Mouse (Mus musculus): ENCODE measurements around the gene Akap13. TPM values are rescaled to one million over a fixed set of nuclear protein-coding genes. Genes with fewer than 3 reads are reported as not detected.

The Akap13 gene
- total and polyA plus RNA-seq, 3 experiments = 11.4 to 32.5 (median 27.7) TPM

GRCm38 (mm10) chr7:75587727-75588126 lies 132.4 kb downstream of the Akap13 start:
- dilution Hi-C loops (cut with MboI; ENCODE audit: extremely low pct_ligation_motif_present, extremely low pct_unique_long_range_greater_than_20kb, low sequenced_read_pairs) (no loop called here), in situ Hi-C loops (cut with MboI; ENCODE audit: low pct_ligation_motif_present, low pct_unique_long_range_greater_than_20kb, low sequenced_read_pairs) (no loop called here)
- H3K4me1 ChIP-seq (ENCODE audit: control insufficient read depth in 1 of 2, insufficient read depth in 2 of 2) = peaks cover 10 to 67% of the 10 kb centered on the region in 2 experiments; a peak in 3 of 4 replicates
- TF ChIP-seq MAFK (IDR thresholded peaks at IDR 0.05; ENCODE audit: insufficient replicate concordance, low read length) (peak; percentile 92), NRF1 (IDR thresholded peaks at IDR 0.05; ENCODE audit: low read depth, low read length) (peak; percentile 73), GABPA (IDR thresholded peaks at IDR 0.05; ENCODE audit: insufficient replicate concordance, low read depth, low read length) (peak; percentile 38; the same call in 1 of the 2 replicates), POLR2A (IDR thresholded peaks at IDR 0.05; ENCODE audit: low read depth, low read length) (0 out of 2 replicates have a peak, but pooled peaks have one; percentile 22), CHD2 (IDR thresholded peaks at IDR 0.05; ENCODE audit: low read length) (no peak), SIN3A (IDR thresholded peaks at IDR 0.05; ENCODE audit: low read length) (peak; percentile 46; the same call in 1 of the 2 replicates), ELF1 (IDR thresholded peaks at IDR 0.05; ENCODE audit: low read depth, low read length) (no peak)
- no peaks in the 10 kb centered on the region for H3K27me3 ChIP-seq (replicated peaks)
- peak overlapping the region; percentile 54; the same call in 1 of the 2 replicates for H3K27ac ChIP-seq (ENCODE audit: insufficient read depth, low read depth)
- H3K9me3 ChIP-seq (replicated peaks; ENCODE audit: low read length) = no peaks in the 10 kb centered on the region
- peak; percentile 72 for DNase-seq (ENCODE audit: extremely low read depth)
- peak overlapping the region; percentile 35; the same call in 1 of the 2 replicates for H3K9ac ChIP-seq (ENCODE audit: insufficient read depth, low read depth)
- H3K4me2 ChIP-seq (ENCODE audit: insufficient read depth, low read depth, poor library complexity, severe bottlenecking) = peak overlapping the region; percentile 79
- H3K36me3 ChIP-seq (replicated peaks in 1 of 2; ENCODE audit: control insufficient read depth in 1 of 2, insufficient read depth in 1 of 2, low read length in 1 of 2) = peaks cover 2 to 19% of the 10 kb centered on the region in 2 experiments
- H3K4me3 ChIP-seq (replicated peaks in 1 of 3; ENCODE audit: low read depth in 2 of 3, low read length in 2 of 3, poor library complexity in 1 of 3) = peak overlapping the region in 2 of 3 experiments; percentile 53 to 57
- H3K79me2 ChIP-seq (replicated peaks; ENCODE audit: control insufficient read depth, extremely low read depth, insufficient read depth, poor library complexity, severe bottlenecking) = no peaks in the 10 kb centered on the region; the same call in none of the 2 replicates

GRCm38 (mm10) chr7:75589304-75589973 lies 134.1 kb downstream of the Akap13 start:
- no peak for TF ChIP-seq TCF12 (IDR thresholded peaks at IDR 0.05; ENCODE audit: low read depth, low read length)
- TF ChIP-seq ETS1 (conservative IDR thresholded peaks at IDR 0.05; ENCODE audit: low read depth, low read length) = no peak
- no peak for TF ChIP-seq SIN3A (IDR thresholded peaks at IDR 0.05; ENCODE audit: low read length)
- no peak for TF ChIP-seq NRF1 (IDR thresholded peaks at IDR 0.05; ENCODE audit: low read depth, low read length)
- no peak for TF ChIP-seq USF1 (IDR thresholded peaks at IDR 0.05; ENCODE audit: low read depth, low read length)
- TF ChIP-seq PAX5 (IDR thresholded peaks at IDR 0.05; ENCODE audit: low read length) = no peak
- TF ChIP-seq CHD2 (IDR thresholded peaks at IDR 0.05; ENCODE audit: low read length) = no peak
- no peak for TF ChIP-seq BHLHE40 (IDR thresholded peaks at IDR 0.05; ENCODE audit: low read depth, low read length)
- TF ChIP-seq MAFK (IDR thresholded peaks at IDR 0.05; ENCODE audit: insufficient replicate concordance, low read length) = no peak
- TF ChIP-seq MEF2A (IDR thresholded peaks at IDR 0.05; ENCODE audit: borderline replicate concordance, low read depth, low read length) = no peak
- TF ChIP-seq CHD1 (IDR thresholded peaks at IDR 0.05; ENCODE audit: low read depth, low read length) = no peak

More at GRCm38 (mm10) chr7:75589304-75589973, 134.1 kb downstream of the Akap13 start:
- peaks cover 2 to 18% of the 10 kb centered on the region in 2 experiments for H3K36me3 ChIP-seq (replicated peaks in 1 of 2; ENCODE audit: control insufficient read depth in 1 of 2, insufficient read depth in 1 of 2, low read length in 1 of 2)
- no peak overlapping the region for H3K4me3 ChIP-seq (replicated peaks in 1 of 3; ENCODE audit: low read depth in 2 of 3, low read length in 2 of 3, poor library complexity in 1 of 3)
- DNase-seq (ENCODE audit: extremely low read depth) = peak; percentile 42
- no peaks in the 10 kb centered on the region; the same call in none of the 2 replicates for H3K79me2 ChIP-seq (replicated peaks; ENCODE audit: control insufficient read depth, extremely low read depth, insufficient read depth, poor library complexity, severe bottlenecking)
- H3K4me2 ChIP-seq (ENCODE audit: insufficient read depth, low read depth, poor library complexity, severe bottlenecking) = peak overlapping the region; percentile 30; the same call in 1 of the 2 replicates
- H3K9ac ChIP-seq (ENCODE audit: insufficient read depth, low read depth) = no peak overlapping the region
- H3K4me1 ChIP-seq (ENCODE audit: control insufficient read depth in 1 of 2, insufficient read depth in 2 of 2) = peaks cover 10 to 56% of the 10 kb centered on the region in 2 experiments; a peak in 3 of 4 replicates
- in situ Hi-C loops (cut with MboI; ENCODE audit: low pct_ligation_motif_present, low pct_unique_long_range_greater_than_20kb, low sequenced_read_pairs) (no loop called here), dilution Hi-C loops (cut with MboI; ENCODE audit: extremely low pct_ligation_motif_present, extremely low pct_unique_long_range_greater_than_20kb, low sequenced_read_pairs) (no loop called here)
- H3K27ac ChIP-seq (ENCODE audit: insufficient read depth, low read depth) = no peak overlapping the region
- no peaks in the 10 kb centered on the region for H3K27me3 ChIP-seq (replicated peaks)
- H3K9me3 ChIP-seq (replicated peaks; ENCODE audit: low read length) = no peaks in the 10 kb centered on the region
